Mouse (Mus musculus): ENCODE measurements around the gene Rbms1. TPM values are rescaled to one million over a fixed set of nuclear protein-coding genes. Genes with fewer than 3 reads are reported as not detected.
A peak's percentile ranks its signal among the peaks of the same experiment; 100 is the strongest.
"Not testable (repeated sequence)": the region's sequence is repeated elsewhere in the genome, so short reads cannot be mapped to it uniquely, and the experiment has no call there.

Rbms1 gene
- total RNA-seq, 2 experiments from 2014 or later, result 43.2 to 46.4 TPM

GRCm38 (mm10) chr2:60856097-60856496 is 106.9 kb downstream of the Rbms1 start:
- intact Hi-C loops (cut with DNase I), result no loop called here
- no peak for DNase-seq

GRCm38 (mm10) chr2:60855006-60855405 is 108.0 kb downstream of the Rbms1 start:
- DNase-seq, result peak; percentile 67 to 73
- intact Hi-C loops (cut with DNase I), result no loop called here

GRCm38 (mm10) chr2:60851898-60852297 is 111.1 kb downstream of the Rbms1 start:
- intact Hi-C loops (cut with DNase I), result no loop called here
- DNase-seq, result no peak

- intact Hi-C loops (cut with DNase I), result no loop called here
- DNase-seq, result no peak
Observed at GRCm38 (mm10) chr2:60851057-60851718, 111.8 kb downstream of the Rbms1 start.

GRCm38 (mm10) chr2:60848478-60848877 is 114.5 kb downstream of the Rbms1 start:
- no peak for DNase-seq
- intact Hi-C loops (cut with DNase I), result no loop called here

GRCm38 (mm10) chr2:60847984-60848383 is 115.0 kb downstream of the Rbms1 start:
- DNase-seq, result no peak
- intact Hi-C loops (cut with DNase I), result no loop called here

GRCm38 (mm10) chr2:60845316-60845894 is 117.6 kb downstream of the Rbms1 start:
- intact Hi-C loops (cut with DNase I), result no loop called here
- no peak for DNase-seq

GRCm38 (mm10) chr2:60844259-60844658 is 118.7 kb downstream of the Rbms1 start:
- DNase-seq, result no peak
- intact Hi-C loops (cut with DNase I), result no loop called here

- no peak for DNase-seq
- intact Hi-C loops (cut with DNase I), result no loop called here
Observed at GRCm38 (mm10) chr2:60843633-60844032, 119.4 kb downstream of the Rbms1 start.

GRCm38 (mm10) chr2:60842976-60843375 is 120.0 kb downstream of the Rbms1 start:
- DNase-seq, result no peak
- intact Hi-C loops (cut with DNase I), result no loop called here

GRCm38 (mm10) chr2:60840922-60841321 is 122.1 kb downstream of the Rbms1 start:
- DNase-seq, result peak; percentile 43 to 57
- intact Hi-C loops (cut with DNase I), result loop anchor here (1.0 kb wide), 1 partner anchor 12 kb away; no protein-coding TSS in a partner anchor

- no peak for DNase-seq
- intact Hi-C loops (cut with DNase I), result loop anchor here (2.0 to 5.0 kb wide), 3 partner anchors 37 to 63 kb away; no protein-coding TSS in a partner anchor
Observed at GRCm38 (mm10) chr2:60839498-60839897, 123.5 kb downstream of the Rbms1 start.

GRCm38 (mm10) chr2:60838856-60839255 is 124.1 kb downstream of the Rbms1 start:
- DNase-seq, result peak; percentile 33 to 35
- intact Hi-C loops (cut with DNase I), result loop anchor here (2.0 to 5.0 kb wide), 3 partner anchors 37 to 63 kb away; no protein-coding TSS in a partner anchor

- intact Hi-C loops (cut with DNase I), result loop anchor here (2.0 to 5.0 kb wide), 3 partner anchors 35 to 65 kb away; no protein-coding TSS in a partner anchor
Observed at GRCm38 (mm10) chr2:60837616-60838015, 125.4 kb downstream of the Rbms1 start.

GRCm38 (mm10) chr2:60836237-60836636 is 126.8 kb downstream of the Rbms1 start:
- DNase-seq, result no peak

More at GRCm38 (mm10) chr2:60837616-60838015, 125.4 kb downstream of the Rbms1 start:
- DNase-seq, result peak; percentile 25 to 32

GRCm38 (mm10) chr2:60834293-60834692 is 128.7 kb downstream of the Rbms1 start:
- DNase-seq, result peak; percentile 52 to 53
- intact Hi-C loops (cut with DNase I), result no loop called here

More at GRCm38 (mm10) chr2:60836237-60836636, 126.8 kb downstream of the Rbms1 start:
- intact Hi-C loops (cut with DNase I), result loop anchor here (5.0 kb wide), 2 partner anchors 34 to 66 kb away; no protein-coding TSS in a partner anchor

GRCm38 (mm10) chr2:60832254-60832653 is 130.7 kb downstream of the Rbms1 start:
- DNase-seq, result no peak
- intact Hi-C loops (cut with DNase I), result no loop called here

- intact Hi-C loops (cut with DNase I); DNase-seq: not testable (repeated sequence)
Observed at GRCm38 (mm10) chr2:60830464-60830863, 132.5 kb downstream of the Rbms1 start.

GRCm38 (mm10) chr2:60828908-60829462 is 134.0 kb downstream of the Rbms1 start:
- intact Hi-C loops (cut with DNase I), result no loop called here
- no peak for DNase-seq

GRCm38 (mm10) chr2:60827152-60827428 is 135.9 kb downstream of the Rbms1 start:
- intact Hi-C loops (cut with DNase I), result no loop called here
- DNase-seq, result no peak

- intact Hi-C loops (cut with DNase I), result no loop called here
- no peak for DNase-seq
Observed at GRCm38 (mm10) chr2:60826406-60827151, 136.4 kb downstream of the Rbms1 start.

All from heart, postnatal 36 days (tissue).